Mouse (Mus musculus): Measurements from ENCODE around the gene Shd.

DNA sequence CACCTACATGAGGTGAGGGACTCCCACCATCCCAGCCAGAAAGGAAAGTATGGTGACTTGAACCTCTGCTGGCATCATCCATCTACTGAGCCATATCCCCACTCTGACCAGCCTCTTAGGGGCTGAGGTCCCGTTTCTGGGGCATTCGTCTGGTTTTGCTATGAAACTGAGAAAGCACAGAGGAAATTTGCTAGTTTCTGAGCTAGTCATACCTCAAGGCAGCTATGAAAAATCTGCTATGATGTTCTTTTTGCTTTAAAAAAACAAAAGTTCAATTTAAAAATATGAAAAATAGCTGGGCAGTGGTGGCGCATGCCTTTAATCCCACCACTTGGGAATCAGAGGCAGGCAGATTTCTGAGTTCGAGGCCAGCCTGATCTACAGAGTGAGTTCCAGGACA is 21.6 kb upstream of the Shd start:
- TF ChIP-seq POLR2A (IDR thresholded peaks at IDR 0.05; ENCODE audit: extremely low read depth, insufficient read depth, low read length) (no peak), CTCF (IDR thresholded peaks at IDR 0.05; ENCODE audit: low read depth, low read length) (no peak)

Data from liver, adult 2 months (tissue).